11 mouse cellular contexts compared by ENCODE assay signal in the genomic region with DNA sequence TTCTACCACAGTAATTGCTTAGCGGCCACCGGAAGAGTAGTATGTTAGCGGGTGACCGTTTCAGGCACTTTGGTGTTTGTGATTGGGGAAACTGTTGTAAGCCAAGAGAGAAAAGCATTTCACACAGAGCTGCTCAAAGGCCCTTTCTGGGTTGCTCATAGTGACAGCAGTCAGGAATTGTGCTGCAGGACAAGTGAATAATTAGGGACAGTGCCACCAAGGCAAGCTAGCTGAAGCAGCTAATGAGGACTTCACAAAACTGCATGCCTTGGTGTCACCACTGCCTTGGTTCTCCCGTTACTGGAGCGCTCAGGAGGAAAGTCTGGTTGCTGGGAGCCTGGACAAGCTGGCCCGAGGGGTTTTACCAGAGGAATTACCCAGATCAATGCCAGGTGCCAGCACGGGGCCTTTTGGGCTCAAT.
DNase-seq lines count a peak whose midpoint lies in the region; ATAC-seq lines count a peak whose summit lies in the region.
"Had no signal": no experiment of that assay in that cellular context is flagged by ENCODE, and none has a peak within 500 bp of the region (broad histone marks: within the 10 kb centered on the region; RNA-seq: fewer than 3 reads in every experiment).

No protein-coding gene starts in this region.

- H3K4me3 ChIP-seq in forebrain, embryonic 11.5 days (ENCODE audit: low read depth, low read length) = no peak overlapping the region
- no peak overlapping the region for H3K4me3 ChIP-seq in midbrain, embryonic 15.5 days
- H3K4me3 ChIP-seq: limb, embryonic 13.5 days had no signal

- DNase-seq in cerebellum, adult 11-12 months = peak; percentile 4
- no peak for DNase-seq in cerebellum, adult 18-20 months
- peak; percentile 51 for DNase-seq in left cerebral cortex, postnatal 4 days
- DNase-seq in left cerebral cortex, adult 18-20 months (ENCODE audit: low spot score in 2 of 2) = no peak
- DNase-seq in forebrain, embryonic 11.5 days (ENCODE audit: low spot score) = peak; percentile 71
- DNase-seq in thymus, postnatal 14 days = no peak
- DNase-seq in spleen, postnatal 36 days (ENCODE audit: low spot score in 2 of 2) = no peak
- DNase-seq: lung, adult 18-20 months had no signal

- intact Hi-C loops in left cerebral cortex, postnatal 4 days (cut with DNase I) = loop anchor here (10.0 kb wide), 1 partner anchor 497 kb away; no protein-coding TSS in a partner anchor

- peak; percentile 86 for ATAC-seq in forebrain, embryonic 11.5 days (replicated peaks; ENCODE audit: low FRiP score)
- ATAC-seq in midbrain, embryonic 15.5 days (replicated peaks) = peak; percentile 67; the same call in 1 of the 2 replicates
- ATAC-seq: intestine, postnatal 0 days had no signal

- H3K9me3 ChIP-seq in forebrain, embryonic 11.5 days (ENCODE audit: control insufficient read depth, low read length) = no peaks in the 10 kb centered on the region; the same call in 1 of the 2 replicates
- no peaks in the 10 kb centered on the region for H3K9me3 ChIP-seq in midbrain, embryonic 15.5 days
- H3K9me3 ChIP-seq: limb, embryonic 13.5 days had no signal

- no peak overlapping the region for H3K4me2 ChIP-seq in forebrain, embryonic 11.5 days (ENCODE audit: low read depth, low read length, severe bottlenecking)
- no peak overlapping the region for H3K4me2 ChIP-seq in midbrain, embryonic 15.5 days
- H3K4me2 ChIP-seq: limb, embryonic 13.5 days had no signal

- H3K4me1 ChIP-seq in forebrain, embryonic 11.5 days (replicated peaks; ENCODE audit: control insufficient read depth, insufficient read depth, low read length) = no peaks in the 10 kb centered on the region; the same call in 1 of the 2 replicates
- no peaks in the 10 kb centered on the region for H3K4me1 ChIP-seq in midbrain, embryonic 15.5 days
- H3K4me1 ChIP-seq: limb, embryonic 13.5 days had no signal

- no peak overlapping the region for H3K27ac ChIP-seq in forebrain, embryonic 11.5 days (ENCODE audit: low read depth, low read length)
- no peak overlapping the region for H3K27ac ChIP-seq in midbrain, embryonic 15.5 days
- H3K27ac ChIP-seq: limb, embryonic 13.5 days had no signal

- H3K36me3 ChIP-seq in forebrain, embryonic 11.5 days (ENCODE audit: control insufficient read depth, insufficient read depth, low read length) = no peaks in the 10 kb centered on the region
- no peaks in the 10 kb centered on the region for H3K36me3 ChIP-seq in midbrain, embryonic 15.5 days (replicated peaks)
- H3K36me3 ChIP-seq: limb, embryonic 13.5 days had no signal

- H3K27me3 ChIP-seq in forebrain, embryonic 11.5 days (ENCODE audit: control insufficient read depth, insufficient read depth, low read length) = no peaks in the 10 kb centered on the region
- H3K27me3 ChIP-seq in midbrain, embryonic 15.5 days (replicated peaks) = no peaks in the 10 kb centered on the region
- H3K27me3 ChIP-seq: limb, embryonic 13.5 days had no signal

- H3K9ac ChIP-seq in forebrain, embryonic 11.5 days (ENCODE audit: low read length) = no peak overlapping the region
- H3K9ac ChIP-seq in midbrain, embryonic 15.5 days = no peak overlapping the region
- H3K9ac ChIP-seq: limb, embryonic 13.5 days had no signal

- WGBS in forebrain, embryonic 11.5 days = 46% methylated on average over 8 of the region's 8 CpGs
- 70% methylated on average over 8 of the region's 8 CpGs for WGBS in midbrain, embryonic 15.5 days

Comparison
In these comparisons a context has a peak if more than half of its experiments do, and no peak if none do; other contexts are left out.
1. DNase-seq: peak in cerebellum, adult 11-12 months (single experiment), left cerebral cortex, postnatal 4 days (single experiment) and forebrain, embryonic 11.5 days (single experiment); none in cerebellum, adult 18-20 months (0 of 2), left cerebral cortex, adult 18-20 months (0 of 2), thymus, postnatal 14 days (single experiment) and spleen, postnatal 36 days (0 of 2).